Mouse (Mus musculus): Measurements from ENCODE around the gene Lrrfip1.

DNA sequence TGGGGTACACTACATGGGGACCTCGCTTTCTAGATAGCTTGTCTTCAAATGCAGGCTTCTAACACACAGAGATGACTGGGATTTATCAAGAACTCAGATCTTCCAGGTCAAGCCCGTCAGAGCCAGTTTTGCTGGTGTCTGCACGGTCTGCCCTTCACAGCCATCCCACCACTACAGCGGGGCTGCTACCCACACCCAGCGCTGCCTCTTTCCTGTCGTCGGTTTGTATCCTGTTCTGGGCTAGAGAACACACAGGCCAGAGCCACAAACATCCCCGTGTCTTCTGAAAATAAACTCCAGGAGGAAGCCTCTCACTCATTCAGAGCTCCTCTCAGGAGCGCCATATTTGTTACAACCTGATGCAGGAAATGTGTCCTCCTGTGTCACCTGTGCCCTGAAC lies 49.2 kb upstream of the Lrrfip1 start:
- TF ChIP-seq CTCF (IDR thresholded peaks at IDR 0.05; ENCODE audit: low read depth) (no peak), EP300 (optimal IDR thresholded peaks at IDR 0.05) (no peak)

Measured in stomach, postnatal 0 days (tissue).